Mouse (Mus musculus) liver, adult (tissue): ENCODE results near the gene Dscam.

Experiments used
- GATA4 ChIP-seq: IDR thresholded peaks from 2 replicates; pipeline ENCODE4 v1.6.1; 2014; ENCODE audit warnings: mild to moderate bottlenecking, low read length; ENCODE audit not compliant: insufficient replicate concordance

Gene Dscam

GRCm38 (mm10) chr16:97007892-97008527 lies 162.5 kb downstream of the Dscam start:
- no peak for TF ChIP-seq GATA4

- no peak for TF ChIP-seq GATA4
Observed at GRCm38 (mm10) chr16:97006854-97007182, 163.7 kb downstream of the Dscam start.

- no peak for TF ChIP-seq GATA4
Observed at GRCm38 (mm10) chr16:97006041-97006853, 164.3 kb downstream of the Dscam start.

GRCm38 (mm10) chr16:97003965-97004364 lies 166.6 kb downstream of the Dscam start:
- no peak for TF ChIP-seq GATA4

GRCm38 (mm10) chr16:97002837-97003236 lies 167.7 kb downstream of the Dscam start:
- TF ChIP-seq GATA4 = no peak

GRCm38 (mm10) chr16:97002189-97002588 lies 168.4 kb downstream of the Dscam start:
- TF ChIP-seq GATA4 = no peak

GRCm38 (mm10) chr16:96996854-96997253 lies 173.7 kb downstream of the Dscam start:
- no peak for TF ChIP-seq GATA4

- no peak for TF ChIP-seq GATA4
Observed at GRCm38 (mm10) chr16:96995858-96996257, 174.7 kb downstream of the Dscam start.

GRCm38 (mm10) chr16:96987396-96987795 lies 183.2 kb downstream of the Dscam start:
- no peak for TF ChIP-seq GATA4

- TF ChIP-seq GATA4 = no peak
Observed at GRCm38 (mm10) chr16:96973300-96973699, 197.3 kb downstream of the Dscam start.

GRCm38 (mm10) chr16:96971768-96972167 lies 198.8 kb downstream of the Dscam start:
- no peak for TF ChIP-seq GATA4

GRCm38 (mm10) chr16:96970412-96970811 lies 200.1 kb downstream of the Dscam start:
- TF ChIP-seq GATA4 = no peak

GRCm38 (mm10) chr16:96969643-96970042 lies 200.9 kb downstream of the Dscam start:
- no peak for TF ChIP-seq GATA4

GRCm38 (mm10) chr16:96968885-96969480 lies 201.6 kb downstream of the Dscam start:
- TF ChIP-seq GATA4 = no peak

- no peak for TF ChIP-seq GATA4
Observed at GRCm38 (mm10) chr16:96959695-96960094, 210.9 kb downstream of the Dscam start.

- TF ChIP-seq GATA4 = no peak
Observed at GRCm38 (mm10) chr16:96945468-96946302, 224.9 kb downstream of the Dscam start.

- peak; percentile 88 for TF ChIP-seq GATA4
Observed at GRCm38 (mm10) chr16:96943648-96944047, 226.9 kb downstream of the Dscam start.
